Mouse (Mus musculus): ENCODE results near the gene Dmpk. TPM values are rescaled to one million over a fixed set of nuclear protein-coding genes. Genes with fewer than 3 reads are reported as not detected.
A peak's percentile ranks its signal among the peaks of the same experiment; 100 is the strongest.

The Dmpk gene
- polyA plus RNA-seq, 1 experiment from 2014 or later, result 13.4 TPM

- Histone ChIP-seq H3K27me3 (no peaks in the 10 kb centered on the region), H3K9ac (peak overlapping the region; percentile 48), H3K27ac (peak overlapping the region; percentile 92), H3K36me3 (peaks cover 25% of the 10 kb centered on the region), H3K4me1 (peaks cover 14% of the 10 kb centered on the region; the same call in 1 of the 2 replicates), H3K4me2 (replicated peaks) (peak overlapping the region; percentile 57), H3K9me3 (replicated peaks) (no peaks in the 10 kb centered on the region), H3K4me3 (peak overlapping the region; percentile 36)
- under 1% methylated on average over 39 of the region's 39 CpGs for WGBS
- peak; percentile 98 for ATAC-seq (ENCODE audit: low FRiP score)
These were observed 47.7 kb downstream of the Dmpk start for GRCm38 (mm10) chr7:19131324-19131848.

DNA sequence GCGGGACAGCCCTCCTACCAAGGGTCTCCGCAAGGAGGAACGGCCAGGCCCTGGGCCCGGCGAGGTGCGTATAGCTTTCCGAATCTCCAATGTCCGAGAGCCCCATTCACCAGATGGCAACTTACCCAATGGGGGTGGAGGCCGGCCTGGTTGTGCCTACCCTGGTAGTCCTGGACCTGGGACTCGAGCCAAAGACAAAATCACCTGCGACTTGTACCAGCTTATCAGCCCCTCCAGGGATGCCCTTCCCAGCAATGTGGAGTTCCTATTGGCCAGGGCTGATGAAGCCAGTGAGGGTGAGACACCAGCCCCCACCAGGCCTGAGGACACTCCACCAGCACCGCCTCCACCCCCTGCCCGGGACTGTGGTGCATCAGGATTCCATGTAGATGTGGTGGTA, 52.5 kb downstream of the Dmpk start:
- H3K9me3 ChIP-seq (replicated peaks), result no peaks in the 10 kb centered on the region
- H3K27me3 ChIP-seq, result no peaks in the 10 kb centered on the region
- H3K4me2 ChIP-seq (replicated peaks), result no peak overlapping the region
- ATAC-seq (ENCODE audit: low FRiP score), result no peak
- no peak overlapping the region for H3K4me3 ChIP-seq
- peaks cover 60% of the 10 kb centered on the region for H3K36me3 ChIP-seq
- no peak overlapping the region for H3K9ac ChIP-seq
- no peak overlapping the region for H3K27ac ChIP-seq
- peaks cover 5% of the 10 kb centered on the region; the same call in 1 of the 2 replicates for H3K4me1 ChIP-seq
- WGBS, result 97% methylated on average over 13 of the region's 13 CpGs

- Histone ChIP-seq H3K4me1 (peaks cover 4% of the 10 kb centered on the region; the same call in 1 of the 2 replicates), H3K9me3 (replicated peaks) (no peaks in the 10 kb centered on the region), H3K4me2 (replicated peaks) (no peak overlapping the region), H3K27me3 (no peaks in the 10 kb centered on the region), H3K27ac (0 out of 2 replicates have a peak overlapping the region, but pooled peaks have one; percentile 12), H3K36me3 (peaks cover 66% of the 10 kb centered on the region), H3K9ac (no peak overlapping the region), H3K4me3 (no peak overlapping the region)
- WGBS, result 92% methylated on average over 38 of the region's 38 CpGs
- ATAC-seq (ENCODE audit: low FRiP score), result no peak
These were observed 53.2 kb downstream of the Dmpk start for GRCm38 (mm10) chr7:19136673-19137334.

DNA sequence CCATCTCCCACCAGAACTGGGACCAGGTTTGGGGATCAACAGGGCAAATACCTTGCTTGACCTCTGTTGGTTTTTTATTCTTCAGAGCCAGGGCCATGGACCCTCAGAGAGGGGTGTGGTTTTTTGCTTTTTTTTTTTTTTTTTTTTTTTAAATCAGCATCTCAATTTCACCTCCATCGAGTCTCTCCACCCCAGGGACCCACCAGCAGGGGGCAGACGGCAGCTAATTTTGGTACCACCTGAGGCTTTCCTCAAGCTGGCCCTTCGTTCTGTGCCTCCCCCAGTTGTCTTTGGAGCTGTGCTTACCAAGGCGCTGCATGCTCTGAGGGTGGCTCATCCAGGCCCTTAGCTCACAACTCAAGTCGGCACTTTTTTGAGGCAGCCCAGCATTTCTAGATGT, 53.7 kb downstream of the Dmpk start:
- 55% methylated on average over 5 of the region's 5 CpGs for WGBS

More for the DNA sequence above, 53.7 kb downstream of the Dmpk start:
- H3K27me3 ChIP-seq, result no peaks in the 10 kb centered on the region
- H3K9me3 ChIP-seq (replicated peaks), result no peaks in the 10 kb centered on the region
- no peak overlapping the region for H3K4me3 ChIP-seq
- no peak overlapping the region for H3K4me2 ChIP-seq (replicated peaks)
- ATAC-seq (ENCODE audit: low FRiP score), result no peak
- H3K27ac ChIP-seq, result no peak overlapping the region
- no peaks in the 10 kb centered on the region for H3K4me1 ChIP-seq
- peaks cover 71% of the 10 kb centered on the region for H3K36me3 ChIP-seq
- H3K9ac ChIP-seq, result no peak overlapping the region

Small RNA genes within 50 kb of the gene (microRNA-seq; reads per million reads assigned to microRNA genes)
- gene Mir3100, result not detected

Other genes with a start within 250 kb of the Dmpk start
- 0.27 and 0.45 TPM in 2 replicates for gene Mill2, start 243.9 kb upstream of the Dmpk start, polyA plus RNA-seq (2016; fragmentation: Nextera tagmentation; extraction: Ambion mirVana)
- gene Pglyrp1, start 212.5 kb upstream of the Dmpk start, polyA plus RNA-seq (2016; fragmentation: Nextera tagmentation; extraction: Ambion mirVana), result 2.9 and 3.8 TPM in 2 replicates
- gene Ccdc61, start 173.4 kb upstream of the Dmpk start, polyA plus RNA-seq (2016; fragmentation: Nextera tagmentation; extraction: Ambion mirVana), result 28.8 and 31.9 TPM in 2 replicates
- 11.2 and 12.5 TPM in 2 replicates for gene Nova2, start 158.0 kb upstream of the Dmpk start, polyA plus RNA-seq (2016; fragmentation: Nextera tagmentation; extraction: Ambion mirVana)
- 0.29 and 0.37 TPM in 2 replicates for gene Nanos2, start 96.4 kb upstream of the Dmpk start, polyA plus RNA-seq (2016; fragmentation: Nextera tagmentation; extraction: Ambion mirVana)
- gene Mypop, start 92.6 kb upstream of the Dmpk start, polyA plus RNA-seq (2016; fragmentation: Nextera tagmentation; extraction: Ambion mirVana), result 6.8 and 6.9 TPM in 2 replicates
- gene Irf2bp1, start 79.8 kb upstream of the Dmpk start, polyA plus RNA-seq (2016; fragmentation: Nextera tagmentation; extraction: Ambion mirVana), result 44.0 and 47.4 TPM in 2 replicates
- gene Foxa3, start 60.3 kb upstream of the Dmpk start, polyA plus RNA-seq (2016; fragmentation: Nextera tagmentation; extraction: Ambion mirVana), result 0.10 and 0.73 TPM in 2 replicates
- 47.0 and 50.8 TPM in 2 replicates for gene Sympk, start 59.5 kb upstream of the Dmpk start, polyA plus RNA-seq (2016; fragmentation: Nextera tagmentation; extraction: Ambion mirVana)
- not detected in 2 replicates for gene Rsph6a, start 29.2 kb upstream of the Dmpk start, polyA plus RNA-seq (2016; fragmentation: Nextera tagmentation; extraction: Ambion mirVana)
- 20.1 and 23.6 TPM in 2 replicates for gene Dmwd, start 7.6 kb upstream of the Dmpk start, polyA plus RNA-seq (2016; fragmentation: Nextera tagmentation; extraction: Ambion mirVana)
- 9.1 and 9.7 TPM in 2 replicates for gene Six5, start 10.7 kb downstream of the Dmpk start, polyA plus RNA-seq (2016; fragmentation: Nextera tagmentation; extraction: Ambion mirVana)
- 1.8 TPM in 2 replicates for gene Gm4969, start 34.5 kb downstream of the Dmpk start, polyA plus RNA-seq (2016; fragmentation: Nextera tagmentation; extraction: Ambion mirVana)
- 20.9 TPM in 2 replicates for gene Fbxo46, start 36.0 kb downstream of the Dmpk start, polyA plus RNA-seq (2016; fragmentation: Nextera tagmentation; extraction: Ambion mirVana)
- 21.2 and 22.8 TPM in 2 replicates for gene Qpctl, start 65.4 kb downstream of the Dmpk start, polyA plus RNA-seq (2016; fragmentation: Nextera tagmentation; extraction: Ambion mirVana)
- gene Snrpd2, start 65.9 kb downstream of the Dmpk start, polyA plus RNA-seq (2016; fragmentation: Nextera tagmentation; extraction: Ambion mirVana), result 118 and 122 TPM in 2 replicates
- gene Gipr, start 82.3 kb downstream of the Dmpk start, polyA plus RNA-seq (2016; fragmentation: Nextera tagmentation; extraction: Ambion mirVana), result 1.4 and 2.0 TPM in 2 replicates
- gene Eml2, start 92.6 kb downstream of the Dmpk start, polyA plus RNA-seq (2016; fragmentation: Nextera tagmentation; extraction: Ambion mirVana), result 6.1 and 7.2 TPM in 2 replicates
- gene Gpr4, start 128.7 kb downstream of the Dmpk start, polyA plus RNA-seq (2016; fragmentation: Nextera tagmentation; extraction: Ambion mirVana), result 2.2 and 2.4 TPM in 2 replicates
- 41.1 and 41.7 TPM in 2 replicates for gene Opa3, start 144.5 kb downstream of the Dmpk start, polyA plus RNA-seq (2016; fragmentation: Nextera tagmentation; extraction: Ambion mirVana)
- gene Vasp, start 188.0 kb downstream of the Dmpk start, polyA plus RNA-seq (2016; fragmentation: Nextera tagmentation; extraction: Ambion mirVana), result 52.7 and 60.3 TPM in 2 replicates
- gene Ppm1n, start 196.2 kb downstream of the Dmpk start, polyA plus RNA-seq (2016; fragmentation: Nextera tagmentation; extraction: Ambion mirVana), result 0.17 TPM in 1 of 2 replicates, not detected in the other
- gene Rtn2, start 198.8 kb downstream of the Dmpk start, polyA plus RNA-seq (2016; fragmentation: Nextera tagmentation; extraction: Ambion mirVana), result 67.8 and 68.0 TPM in 2 replicates
- 0.10 TPM in 1 of 2 replicates, not detected in the other for gene Fosb, start 226.2 kb downstream of the Dmpk start, polyA plus RNA-seq (2016; fragmentation: Nextera tagmentation; extraction: Ambion mirVana)

Data from hindbrain, embryonic 12.5 days (tissue).